Mouse (Mus musculus) megakaryocyte, embryonic 14.5 days (primary cell): ENCODE data around the gene Cldn12. TPM values are rescaled to one million over a fixed set of nuclear protein-coding genes. Genes with fewer than 3 reads are reported as not detected.
A peak's percentile ranks its signal among the peaks of the same experiment; 100 is the strongest.

Experiments
- H3K27me3 ChIP-seq: replicated peaks from 2 replicates; pipeline ENCODE3; 2012; ENCODE audit warnings: inconsistent platforms
- H3K36me3 ChIP-seq: replicated peaks from 2 replicates; pipeline ENCODE3; 2012; ENCODE audit warnings: low read length, inconsistent platforms, mixed read lengths
- H3K4me1 ChIP-seq: 2 replicates; pipeline ENCODE4 v1.6.1; 2012; ENCODE audit warnings: inconsistent platforms
- H3K4me3 ChIP-seq: replicated peaks from 2 replicates; pipeline ENCODE3; 2012; ENCODE audit warnings: moderate library complexity, mild to moderate bottlenecking, inconsistent platforms
- H3K9me3 ChIP-seq: 2 replicates; pipeline ENCODE4 v1.6.1; 2012; ENCODE audit warnings: inconsistent platforms
- FLI1 ChIP-seq: IDR thresholded peaks from 2 replicates; pipeline ENCODE4 v1.6.1; 2012; ENCODE audit warnings: low read length, inconsistent platforms, mixed read lengths
- GATA1 ChIP-seq: IDR thresholded peaks from 3 replicates; pipeline ENCODE4 v1.6.1; 2012; ENCODE audit warnings: mixed read lengths, low read length, inconsistent platforms, borderline replicate concordance
- polyA plus RNA-seq: library from polyadenylated mRNA; stranded (reverse); fragments of >175 nt; gene quantifications from 2 replicates; pipeline ENCODE4 v1.2.3, GENCODE M21; 2012; ENCODE audit warnings: low replicate concordance; ENCODE audit not compliant: insufficient read depth

The Cldn12 gene
- polyA plus RNA-seq, 1 experiment: not detected

DNA sequence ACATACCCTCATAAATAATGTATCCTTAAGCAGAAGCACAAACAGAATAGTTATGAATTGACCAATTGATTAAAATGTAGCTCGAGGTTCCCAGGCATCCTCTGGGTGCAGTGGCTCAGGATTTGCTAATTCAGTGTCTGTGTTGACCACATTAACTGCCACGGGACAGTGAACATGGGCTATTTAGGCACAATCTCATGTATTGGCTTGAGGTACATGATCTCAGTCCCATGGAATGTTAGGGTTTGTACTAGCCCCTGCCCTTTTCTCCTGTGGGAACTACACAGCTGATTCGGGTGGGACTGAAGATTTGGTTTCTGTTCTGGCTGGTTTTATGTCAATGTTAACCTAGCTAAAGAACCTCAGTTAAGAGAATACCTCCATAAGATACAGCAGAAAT is 18.4 kb downstream of the Cldn12 start:
- TF ChIP-seq GATA1 (no peak), FLI1 (no peak)
- Histone ChIP-seq H3K9me3 (peaks cover 4% of the 10 kb centered on the region), H3K4me3 (no peak overlapping the region), H3K27me3 (peaks cover 5% of the 10 kb centered on the region), H3K4me1 (peaks cover 9% of the 10 kb centered on the region), H3K36me3 (no peaks in the 10 kb centered on the region)

GRCm38 (mm10) chr5:5495042-5495441 is 19.7 kb downstream of the Cldn12 start:
- Histone ChIP-seq H3K36me3 (no peaks in the 10 kb centered on the region), H3K4me3 (no peak overlapping the region)
- TF ChIP-seq FLI1 (no peak), GATA1 (no peak)

DNA sequence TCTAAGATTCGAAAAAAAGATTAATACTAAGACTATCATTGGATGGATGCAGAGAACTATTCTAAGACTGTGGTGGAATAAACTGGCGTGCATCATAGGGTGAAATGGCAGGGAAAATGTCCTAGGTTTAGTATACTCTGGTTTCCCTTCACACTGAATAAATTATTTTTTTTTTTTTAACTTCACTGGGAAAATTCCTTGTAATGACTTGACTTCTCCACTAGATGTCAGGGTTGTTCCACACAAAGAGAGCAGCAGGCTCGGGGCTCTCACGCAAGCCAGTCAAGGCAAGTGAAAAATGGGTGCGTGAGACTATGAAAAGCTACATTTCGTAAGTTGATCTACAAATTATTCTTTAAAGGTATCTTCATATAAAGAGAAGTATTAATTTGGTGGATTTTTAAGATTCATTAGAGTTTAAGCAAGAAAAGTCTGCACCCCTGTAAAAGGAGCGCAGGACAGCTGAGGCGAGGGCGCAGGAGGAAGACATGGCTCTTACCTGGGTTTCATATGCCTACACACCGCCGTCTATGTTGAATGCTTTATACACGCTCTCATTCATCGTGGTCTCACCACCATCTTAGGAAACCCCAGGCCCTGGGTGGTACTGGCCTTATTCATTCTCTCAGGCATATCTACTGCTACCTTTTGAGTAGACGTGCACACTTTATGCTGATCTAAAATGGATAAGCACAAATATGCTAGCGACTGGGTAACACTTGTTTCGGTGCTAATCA is 20.3 kb downstream of the Cldn12 start:
- TF ChIP-seq FLI1: no peak
- no peak for TF ChIP-seq GATA1
- no peaks in the 10 kb centered on the region for H3K36me3 ChIP-seq
- peaks cover 9% of the 10 kb centered on the region for H3K4me1 ChIP-seq
- H3K9me3 ChIP-seq: peaks cover 4% of the 10 kb centered on the region
- H3K4me3 ChIP-seq: peak overlapping the region; percentile 59
- H3K27me3 ChIP-seq: peaks cover 5% of the 10 kb centered on the region

More at GRCm38 (mm10) chr5:5495042-5495441, 19.7 kb downstream of the Cldn12 start:
- Histone ChIP-seq H3K27me3 (peaks cover 5% of the 10 kb centered on the region), H3K4me1 (peaks cover 9% of the 10 kb centered on the region), H3K9me3 (peaks cover 4% of the 10 kb centered on the region)

DNA sequence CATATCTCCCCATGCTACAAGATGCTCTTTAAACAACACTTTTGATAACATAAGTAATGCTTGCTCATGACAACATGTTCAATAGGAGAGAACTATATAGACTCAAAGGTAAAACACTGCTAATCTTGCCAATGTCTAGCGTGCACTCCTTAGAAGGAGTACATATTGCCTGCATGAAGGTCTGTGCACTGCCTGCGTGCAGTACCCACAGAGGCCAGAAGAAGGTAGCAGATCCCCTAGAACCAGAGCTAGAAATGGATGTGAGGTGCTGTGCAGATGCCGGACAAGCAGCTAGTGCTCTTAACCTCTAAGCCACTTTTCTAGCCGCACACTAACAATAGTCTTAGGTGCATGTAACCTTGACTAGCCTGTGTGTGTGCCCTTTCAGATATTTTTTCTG is 22.6 kb downstream of the Cldn12 start:
- TF ChIP-seq GATA1 (no peak), FLI1 (no peak)
- H3K36me3 ChIP-seq: no peaks in the 10 kb centered on the region
- H3K4me3 ChIP-seq: no peak overlapping the region
- peaks cover 5% of the 10 kb centered on the region for H3K27me3 ChIP-seq
- H3K4me1 ChIP-seq: peaks cover 9% of the 10 kb centered on the region
- peaks cover 4% of the 10 kb centered on the region for H3K9me3 ChIP-seq

- no peaks in the 10 kb centered on the region for H3K4me1 ChIP-seq
- H3K9me3 ChIP-seq: no peaks in the 10 kb centered on the region
- TF ChIP-seq GATA1 (no peak), FLI1 (no peak)
- no peaks in the 10 kb centered on the region for H3K27me3 ChIP-seq
- no peaks in the 10 kb centered on the region for H3K36me3 ChIP-seq
- H3K4me3 ChIP-seq: no peak overlapping the region
Observed at GRCm38 (mm10) chr5:5486071-5486470, 28.7 kb downstream of the Cldn12 start.

DNA sequence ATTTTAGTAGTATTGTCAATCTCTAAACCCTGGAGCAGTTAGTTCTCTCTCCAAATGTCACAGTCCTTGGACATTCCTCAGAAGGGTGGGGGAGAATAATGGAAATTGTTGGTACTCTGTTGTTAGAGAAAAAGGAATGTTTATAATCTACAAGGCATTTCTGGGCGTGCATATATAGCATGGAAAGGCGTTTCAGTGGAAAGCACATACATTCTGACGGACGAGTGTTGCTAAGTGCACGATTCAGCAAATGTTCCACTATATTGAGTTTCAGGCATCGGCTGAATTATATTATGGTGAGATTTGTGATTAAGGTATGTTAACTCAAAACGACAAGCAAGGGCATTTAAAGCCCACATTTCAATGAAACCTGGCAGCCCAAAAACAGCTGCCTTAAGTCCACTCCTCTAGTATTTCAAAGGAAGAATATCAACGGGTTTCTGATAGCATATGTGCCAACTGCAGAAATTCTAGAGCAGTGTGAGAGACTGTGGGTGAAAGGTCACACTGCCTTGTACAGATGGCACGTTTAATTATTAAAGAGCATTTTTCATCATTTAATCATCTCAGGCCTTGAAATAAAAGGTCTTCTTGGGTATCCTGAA is 31.4 kb downstream of the Cldn12 start:
- H3K4me3 ChIP-seq: no peak overlapping the region
- H3K9me3 ChIP-seq: no peaks in the 10 kb centered on the region
- H3K4me1 ChIP-seq: no peaks in the 10 kb centered on the region
- H3K27me3 ChIP-seq: no peaks in the 10 kb centered on the region
- no peaks in the 10 kb centered on the region for H3K36me3 ChIP-seq
- TF ChIP-seq FLI1: no peak
- TF ChIP-seq GATA1: no peak

DNA sequence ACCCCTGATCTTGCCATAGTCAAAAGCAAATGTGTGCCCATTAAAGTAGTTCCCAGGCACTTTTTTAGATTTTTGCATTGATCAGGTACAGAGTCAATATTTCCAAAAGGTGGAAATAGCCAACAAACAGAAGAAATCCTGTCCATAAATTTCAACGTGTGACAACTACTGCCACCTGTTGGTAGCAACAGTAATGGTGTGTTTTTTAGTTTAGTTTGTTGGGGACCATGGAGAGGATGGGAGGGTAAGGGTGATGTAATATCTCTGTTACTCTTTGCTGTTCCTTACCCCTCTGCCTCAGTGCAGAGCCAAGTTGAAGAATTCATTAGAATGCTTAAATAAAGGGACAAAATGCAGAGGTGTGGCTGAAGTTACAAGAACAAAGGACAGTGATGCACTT is 33.1 kb downstream of the Cldn12 start:
- no peaks in the 10 kb centered on the region for H3K4me1 ChIP-seq
- no peak for TF ChIP-seq FLI1
- no peak for TF ChIP-seq GATA1
- no peak overlapping the region for H3K4me3 ChIP-seq
- H3K9me3 ChIP-seq: no peaks in the 10 kb centered on the region
- H3K27me3 ChIP-seq: no peaks in the 10 kb centered on the region
- no peaks in the 10 kb centered on the region for H3K36me3 ChIP-seq

GRCm38 (mm10) chr5:5479043-5479442 is 35.7 kb downstream of the Cldn12 start, which contains the start of gene 1700015F17Rik:
TSS of gene 1700015F17Rik (minus strand) at chr5:5479143.
- Histone ChIP-seq H3K36me3 (no peaks in the 10 kb centered on the region), H3K27me3 (no peaks in the 10 kb centered on the region), H3K9me3 (no peaks in the 10 kb centered on the region), H3K4me1 (no peaks in the 10 kb centered on the region), H3K4me3 (no peak within 1 kb of the TSS)
- no peak for TF ChIP-seq FLI1

GRCm38 (mm10) chr5:5476133-5476532 is 38.6 kb downstream of the Cldn12 start:
- no peaks in the 10 kb centered on the region for H3K9me3 ChIP-seq
- TF ChIP-seq FLI1 (no peak), GATA1 (no peak)

DNA sequence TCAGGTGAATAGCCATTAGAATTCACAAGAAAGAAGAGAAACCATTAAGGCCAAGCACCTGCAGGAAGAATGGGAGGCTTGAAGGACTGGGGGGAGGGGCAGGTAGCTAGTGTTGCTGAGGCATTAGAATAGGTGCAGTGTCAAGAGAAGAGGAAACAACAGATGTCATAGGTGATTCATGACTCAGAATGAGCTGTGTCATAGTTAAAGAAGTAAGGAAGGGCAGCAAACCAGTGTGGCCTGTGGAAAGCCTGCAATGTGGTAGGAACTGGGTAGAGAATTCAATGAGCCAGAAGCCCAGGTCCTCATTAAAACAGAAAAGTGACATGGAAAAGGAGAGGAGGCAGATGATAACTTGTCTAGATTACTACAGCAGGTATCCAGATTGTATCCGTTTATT is 49.5 kb downstream of the Cldn12 start:
- H3K4me3 ChIP-seq: no peak overlapping the region
- no peaks in the 10 kb centered on the region for H3K27me3 ChIP-seq
- TF ChIP-seq FLI1 (no peak), GATA1 (no peak)
- no peaks in the 10 kb centered on the region for H3K36me3 ChIP-seq
- no peaks in the 10 kb centered on the region for H3K4me1 ChIP-seq
- H3K9me3 ChIP-seq: no peaks in the 10 kb centered on the region

More at GRCm38 (mm10) chr5:5476133-5476532, 38.6 kb downstream of the Cldn12 start:
- Histone ChIP-seq H3K4me1 (no peaks in the 10 kb centered on the region), H3K4me3 (no peak overlapping the region), H3K36me3 (no peaks in the 10 kb centered on the region), H3K27me3 (no peaks in the 10 kb centered on the region)

Other genes with a start within 250 kb of the Cldn12 start
- 0.21 TPM in 1 of 2 replicates, not detected in the other for gene Cdk14, start 94.6 kb downstream of the Cldn12 start, polyA plus RNA-seq
- gene 1700015F17Rik, start 35.8 kb downstream of the Cldn12 start, polyA plus RNA-seq: not detected in 2 replicates
- 1.5 TPM in 1 of 2 replicates, not detected in the other for gene Gtpbp10, start 44.6 kb upstream of the Cldn12 start, polyA plus RNA-seq
- not detected in 2 replicates for gene Gm8773, start 58.8 kb upstream of the Cldn12 start, polyA plus RNA-seq
- not detected in 2 replicates for gene Cfap69, start 149.3 kb upstream of the Cldn12 start, polyA plus RNA-seq
- not detected in 2 replicates for gene Steap2, start 179.6 kb upstream of the Cldn12 start, polyA plus RNA-seq
- not detected in 2 replicates for gene Steap1, start 234.4 kb upstream of the Cldn12 start, polyA plus RNA-seq